Mouse (Mus musculus): ENCODE measurements around the gene Cmbl. TPM values are rescaled to one million over a fixed set of nuclear protein-coding genes. Genes with fewer than 3 reads are reported as not detected.

The Cmbl gene
- total and polyA plus RNA-seq, 2 experiments from 2014 or later: 22.8 to 41.0 TPM

DNA sequence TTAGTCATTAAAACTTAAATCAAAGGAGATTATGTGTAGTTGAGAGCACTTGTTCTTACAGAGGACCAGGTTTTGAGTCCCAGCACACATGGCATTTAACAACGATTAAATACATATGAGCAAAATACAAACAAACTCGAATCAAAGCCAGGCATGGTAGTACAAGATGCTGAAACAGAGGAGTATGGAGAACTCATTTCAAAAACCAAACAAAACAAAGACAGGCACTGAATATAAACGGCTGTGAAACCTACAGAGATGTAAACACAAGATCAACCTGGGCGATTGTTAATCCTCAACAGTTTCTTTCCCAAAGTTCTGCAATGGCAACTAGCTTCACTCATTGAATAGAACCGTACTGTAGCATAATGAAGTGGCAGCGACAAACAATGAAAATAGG lies 36.1 kb upstream of the Cmbl start:
- no peak for ATAC-seq (ENCODE audit: insufficient read depth, low read depth)
- peaks cover 16% of the 10 kb centered on the region; the same call in 1 of the 2 replicates for H3K4me1 ChIP-seq (ENCODE audit: control insufficient read depth, insufficient read depth)
- H3K9ac ChIP-seq (replicated peaks; ENCODE audit: low read depth, low read length): no peak overlapping the region
- peak overlapping the region; percentile 86 for H3K4me2 ChIP-seq (ENCODE audit: low read depth, low read length)
- TF ChIP-seq CTCF (IDR thresholded peaks at IDR 0.05; ENCODE audit: low read depth) (no peak), EP300 (IDR thresholded peaks at IDR 0.05; ENCODE audit: low read depth) (no peak)
- no peak for DNase-seq (ENCODE audit: low spot score)
- peak overlapping the region; percentile 87 for H3K4me3 ChIP-seq (ENCODE audit: low read depth, low read length)
- H3K27ac ChIP-seq (ENCODE audit: low read depth): no peak overlapping the region
- H3K9me3 ChIP-seq (replicated peaks; ENCODE audit: control insufficient read depth, low read length): 0 out of 2 replicates have a peak, but pooled peaks cover 4% of the 10 kb centered on the region
- H3K27me3 ChIP-seq (ENCODE audit: control insufficient read depth, insufficient read depth, low read length): no peaks in the 10 kb centered on the region
- WGBS: 36% methylated on average over 6 of the region's 6 CpGs
- H3K36me3 ChIP-seq (replicated peaks; ENCODE audit: control insufficient read depth, insufficient read depth, low read length): no peaks in the 10 kb centered on the region

DNA sequence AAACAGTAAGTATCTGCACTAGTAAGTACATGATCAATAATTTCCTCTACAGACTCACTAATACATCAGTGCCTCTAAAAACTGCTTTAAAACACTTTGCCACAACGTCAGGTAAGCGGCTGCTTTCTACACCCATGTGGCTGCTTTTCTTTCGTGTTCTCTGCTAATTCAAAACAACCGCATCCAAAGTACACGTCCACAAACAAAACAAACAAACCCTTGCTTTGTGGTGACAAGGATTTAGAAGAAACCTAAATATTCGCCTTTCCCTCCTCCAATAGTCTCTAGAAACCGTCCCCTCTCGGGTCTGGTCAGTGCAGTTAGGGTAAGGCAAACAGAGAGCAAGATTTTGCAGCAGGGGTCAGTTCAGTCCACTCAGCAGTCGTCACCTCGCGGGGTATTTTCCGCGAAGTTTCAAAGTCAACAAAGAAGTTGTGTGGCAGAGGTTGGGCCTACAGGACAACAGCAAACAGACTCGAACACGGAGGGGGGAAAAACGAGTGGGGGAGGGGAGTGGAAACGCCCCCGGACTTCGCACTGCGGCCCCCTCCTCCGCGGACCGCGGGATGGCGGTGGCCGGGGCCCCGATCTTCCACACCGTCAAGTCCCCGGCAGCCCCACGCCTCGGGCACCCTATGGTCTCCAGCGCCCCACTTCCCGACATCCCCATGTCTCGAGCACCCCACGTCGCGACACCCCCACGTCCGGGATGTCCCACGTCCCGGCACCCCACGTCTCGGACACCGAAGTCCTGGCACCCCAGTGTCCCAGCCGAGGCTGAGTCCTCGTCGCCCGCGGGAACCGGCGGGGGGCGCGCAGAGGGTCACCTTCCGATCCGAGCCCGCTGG lies 35.2 kb upstream of the Cmbl start:
- Histone ChIP-seq H3K9me3 (replicated peaks; ENCODE audit: control insufficient read depth, low read length) (0 out of 2 replicates have a peak, but pooled peaks cover 4% of the 10 kb centered on the region), H3K36me3 (replicated peaks; ENCODE audit: control insufficient read depth, insufficient read depth, low read length) (no peaks in the 10 kb centered on the region), H3K9ac (replicated peaks; ENCODE audit: low read depth, low read length) (peak overlapping the region; percentile 99), H3K4me1 (ENCODE audit: control insufficient read depth, insufficient read depth) (peaks cover 8% of the 10 kb centered on the region; the same call in 1 of the 2 replicates), H3K4me2 (ENCODE audit: low read depth, low read length) (peak overlapping the region; percentile 86), H3K27ac (ENCODE audit: low read depth) (peak overlapping the region; percentile 99), H3K4me3 (ENCODE audit: low read depth, low read length) (peak overlapping the region; percentile 87), H3K27me3 (ENCODE audit: control insufficient read depth, insufficient read depth, low read length) (no peaks in the 10 kb centered on the region)
- WGBS: under 1% methylated on average over 42 of the region's 56 CpGs
- DNase-seq (ENCODE audit: low spot score): peak; percentile 34
- peak; percentile 57 for ATAC-seq (ENCODE audit: insufficient read depth, low read depth)
- no peak for TF ChIP-seq EP300 (IDR thresholded peaks at IDR 0.05; ENCODE audit: low read depth)
- TF ChIP-seq CTCF (IDR thresholded peaks at IDR 0.05; ENCODE audit: low read depth): no peak

DNA sequence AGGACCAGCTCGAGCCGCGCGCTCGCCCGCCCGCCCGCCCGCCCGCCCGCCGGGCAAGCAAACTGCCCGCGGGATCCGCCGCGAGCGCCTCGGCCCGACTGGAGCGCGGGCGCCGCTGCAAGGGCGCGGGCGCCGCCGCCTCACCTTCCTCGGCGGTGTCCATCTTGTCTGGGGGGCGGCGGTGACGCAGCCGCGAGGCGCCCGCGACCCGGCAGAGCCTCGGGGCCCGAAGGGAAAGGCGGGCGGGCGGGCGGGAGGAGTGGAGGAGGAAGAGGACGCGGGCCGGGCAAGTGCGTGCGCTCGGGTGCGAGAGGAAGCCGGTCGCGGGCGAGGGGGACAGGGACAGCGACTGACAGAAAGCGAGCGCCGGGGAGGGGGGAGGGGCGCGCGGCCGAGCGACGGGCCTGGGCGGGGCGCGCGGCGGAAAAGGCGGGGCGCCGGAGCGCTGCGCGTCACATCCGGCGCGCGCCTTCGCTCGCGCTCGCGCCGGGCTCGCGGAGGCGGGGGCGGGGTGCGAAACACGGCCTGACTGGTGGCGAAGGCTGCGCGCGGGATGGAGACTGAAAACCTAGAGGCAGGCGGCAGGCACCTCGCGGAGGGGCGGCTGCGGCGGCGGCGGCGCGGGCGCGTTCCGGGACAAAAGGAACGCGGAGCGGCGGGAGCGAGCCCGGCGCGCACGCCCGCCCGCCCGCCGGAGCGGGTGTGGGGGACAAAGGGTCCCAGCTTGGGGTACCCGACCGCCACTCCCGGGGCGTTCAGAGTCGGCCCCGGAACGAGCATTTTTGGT lies 34.3 kb upstream of the Cmbl start, which contains the start of gene March6:
Gene March6 (minus strand): TSS at position 395 of the 787 bp plus-strand sequence.
- peak within 1 kb of the TSS; percentile 87 for H3K4me3 ChIP-seq (ENCODE audit: low read depth, low read length)
- WGBS: under 1% methylated on average over 69 of the region's 132 CpGs
- H3K4me2 ChIP-seq (ENCODE audit: low read depth, low read length): peak within 1 kb of the TSS; percentile 86
- H3K9ac ChIP-seq (replicated peaks; ENCODE audit: low read depth, low read length): peak within 1 kb of the TSS; percentile 99
- H3K36me3 ChIP-seq (replicated peaks; ENCODE audit: control insufficient read depth, insufficient read depth, low read length): no peaks in the 10 kb centered on the region
- H3K4me1 ChIP-seq (ENCODE audit: control insufficient read depth, insufficient read depth): peaks cover 8% of the 10 kb centered on the region; the same call in 1 of the 2 replicates
- DNase-seq (ENCODE audit: low spot score): peak; percentile 81
- ATAC-seq (ENCODE audit: insufficient read depth, low read depth): peak; percentile 91
- 0 out of 2 replicates have a peak, but pooled peaks cover 2% of the 10 kb centered on the region for H3K9me3 ChIP-seq (replicated peaks; ENCODE audit: control insufficient read depth, low read length)
- H3K27ac ChIP-seq (ENCODE audit: low read depth): peak within 1 kb of the TSS; percentile 99
- TF ChIP-seq CTCF (IDR thresholded peaks at IDR 0.05; ENCODE audit: low read depth) (no peak), EP300 (IDR thresholded peaks at IDR 0.05; ENCODE audit: low read depth) (no peak)
- no peaks in the 10 kb centered on the region for H3K27me3 ChIP-seq (ENCODE audit: control insufficient read depth, insufficient read depth, low read length)

DNA sequence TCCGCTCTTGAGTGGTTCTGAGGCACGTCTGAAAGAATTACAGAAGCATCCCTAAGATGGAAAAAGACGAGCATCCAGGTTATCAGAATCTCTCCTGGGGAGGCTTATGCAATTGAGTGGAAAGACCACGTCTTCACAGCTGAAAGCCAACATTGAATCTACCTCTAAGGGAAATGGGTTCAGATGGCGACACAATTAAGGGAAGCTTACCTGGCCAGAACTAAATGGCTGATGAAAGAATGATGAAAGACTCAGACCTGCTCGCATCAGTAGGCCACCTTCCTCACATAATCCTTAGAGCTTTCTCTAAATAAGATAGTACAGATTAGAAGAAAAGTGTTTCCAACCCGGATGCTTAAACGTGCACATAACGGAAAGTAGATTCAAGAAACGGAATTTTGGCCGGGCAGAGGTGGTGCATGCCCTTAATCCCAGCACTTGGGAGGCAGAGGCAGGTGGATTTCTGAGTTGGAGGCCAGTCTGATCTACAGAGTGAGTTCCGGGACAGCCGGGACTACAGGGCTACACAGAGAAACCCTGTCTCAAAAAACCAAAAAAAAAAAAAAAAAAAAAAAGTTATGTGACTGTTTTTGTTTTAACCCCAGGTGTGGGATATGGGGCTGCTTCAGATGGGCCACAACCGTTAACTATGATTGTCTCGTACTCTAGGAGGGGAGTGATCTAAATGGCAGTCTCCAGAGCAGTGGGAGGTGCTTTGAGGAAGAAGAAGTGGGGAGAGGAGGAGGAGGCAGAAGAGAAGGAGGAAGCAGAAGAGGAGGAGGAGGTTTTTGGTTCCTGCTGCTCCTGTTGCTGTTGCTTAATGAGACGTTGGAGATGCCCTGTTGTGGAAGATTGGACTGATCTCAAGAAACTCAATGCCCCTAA lies 33.5 kb upstream of the Cmbl start:
- Histone ChIP-seq H3K9me3 (replicated peaks; ENCODE audit: control insufficient read depth, low read length) (no peaks in the 10 kb centered on the region), H3K27ac (ENCODE audit: low read depth) (peak overlapping the region; percentile 99), H3K36me3 (replicated peaks; ENCODE audit: control insufficient read depth, insufficient read depth, low read length) (no peaks in the 10 kb centered on the region), H3K27me3 (ENCODE audit: control insufficient read depth, insufficient read depth, low read length) (no peaks in the 10 kb centered on the region), H3K4me3 (ENCODE audit: low read depth, low read length) (peak overlapping the region; percentile 87), H3K4me1 (ENCODE audit: control insufficient read depth, insufficient read depth) (peaks cover 8% of the 10 kb centered on the region; the same call in 1 of the 2 replicates), H3K9ac (replicated peaks; ENCODE audit: low read depth, low read length) (peak overlapping the region; percentile 99), H3K4me2 (ENCODE audit: low read depth, low read length) (peak overlapping the region; percentile 86)
- DNase-seq (ENCODE audit: low spot score) (no peak), ATAC-seq (ENCODE audit: insufficient read depth, low read depth) (no peak)
- 21% methylated on average over 16 of the region's 16 CpGs for WGBS
- TF ChIP-seq CTCF (IDR thresholded peaks at IDR 0.05; ENCODE audit: low read depth) (no peak), EP300 (IDR thresholded peaks at IDR 0.05; ENCODE audit: low read depth) (no peak)

Measured in heart, postnatal 0 days (tissue).